Mouse (Mus musculus) heart, adult 2 months (tissue): ENCODE data around the gene Chst8.

Experiments used
- CTCF ChIP-seq: fragments of 200-600 bp; IDR thresholded peaks from 2 replicates; pipeline ENCODE4 v1.8.1; 2022; ENCODE audit warnings: antibody characterized with exemption, mild to moderate bottlenecking, moderate library complexity
- EP300 ChIP-seq: fragments of 200-500 bp; IDR thresholded peaks from 2 replicates; pipeline ENCODE4 v1.6.1; 2011; ENCODE audit warnings: low read depth, low read length, control low read depth; ENCODE audit not compliant: insufficient read depth

DNA sequence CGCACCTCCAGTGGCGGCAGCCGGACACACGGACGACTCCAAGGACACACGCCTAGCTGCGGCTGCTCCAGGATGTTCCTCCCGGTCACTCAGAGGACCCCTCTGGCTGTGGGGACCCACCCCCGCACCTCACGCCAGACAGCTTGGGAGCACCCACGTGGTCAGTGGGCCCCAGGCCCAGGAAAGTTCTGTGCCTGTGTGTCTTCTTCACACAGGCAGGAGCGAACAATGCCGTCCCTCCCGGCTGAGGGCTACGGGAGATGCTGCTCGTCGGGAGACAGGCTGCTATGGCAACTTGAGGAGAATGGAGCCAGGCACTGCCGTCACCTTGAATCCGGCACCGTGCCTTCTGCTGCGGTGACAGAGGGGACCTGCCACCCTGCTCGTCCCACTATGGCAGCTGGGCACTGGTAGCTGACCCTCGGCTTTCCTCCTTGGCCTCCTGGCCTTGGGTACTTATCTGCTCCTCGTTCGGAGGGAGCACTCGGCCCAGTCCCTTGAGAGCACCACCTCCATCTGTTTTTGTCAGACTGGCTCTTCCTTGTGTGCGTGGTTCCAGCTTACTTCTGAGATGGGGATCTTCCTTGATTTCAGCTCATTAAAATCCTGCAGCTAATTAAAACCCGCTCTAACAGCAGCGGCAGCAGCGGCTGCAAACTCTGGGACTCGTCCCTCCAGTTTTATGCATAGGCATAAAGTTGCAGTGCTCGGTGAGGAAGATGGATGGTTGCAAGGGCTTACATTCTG is 59.2 kb downstream of the Chst8 start:
- TF ChIP-seq CTCF (no peak), EP300 (no peak)
